Mouse (Mus musculus): ENCODE results near the gene Tmc5. TPM values are rescaled to one million over a fixed set of nuclear protein-coding genes. Genes with fewer than 3 reads are reported as not detected.

The Tmc5 gene
- not detected for polyA plus RNA-seq (2017; shearing (Covaris generic))

- no peak for ATAC-seq
Measured at GRCm38 (mm10) chr7:118597201-118597600, at the start of gene Tmc5. Gene Tmc5, plus strand, starts transcription at chr7:118597297.

- no peak for ATAC-seq
Measured at GRCm38 (mm10) chr7:118547451-118547850, 49.6 kb upstream of the Tmc5 start.

GRCm38 (mm10) chr7:118553881-118554280, 43.2 kb upstream of the Tmc5 start:
- ATAC-seq = no peak

- no peak for ATAC-seq
Measured at GRCm38 (mm10) chr7:118554290-118554689, 42.8 kb upstream of the Tmc5 start.

- ATAC-seq = no peak
Measured at GRCm38 (mm10) chr7:118569121-118569543, 28.0 kb upstream of the Tmc5 start.

- no peak for ATAC-seq
Measured at GRCm38 (mm10) chr7:118571350-118571749, 25.7 kb upstream of the Tmc5 start.

GRCm38 (mm10) chr7:118572039-118572438, 25.1 kb upstream of the Tmc5 start:
- no peak for ATAC-seq

- ATAC-seq = no peak
Measured at GRCm38 (mm10) chr7:118578269-118578668, 18.8 kb upstream of the Tmc5 start.

- no peak for ATAC-seq
Measured at GRCm38 (mm10) chr7:118579938-118580337, 17.2 kb upstream of the Tmc5 start.

- ATAC-seq = no peak
Measured at GRCm38 (mm10) chr7:118583821-118584220, 13.3 kb upstream of the Tmc5 start.

GRCm38 (mm10) chr7:118584257-118584907, 12.7 kb upstream of the Tmc5 start, which contains the start of gene Tmc7:
Gene Tmc7, minus strand, starts transcription at chr7:118584736.
- ATAC-seq = no peak

- ATAC-seq = no peak
Measured at GRCm38 (mm10) chr7:118584926-118585325, 12.2 kb upstream of the Tmc5 start.

- no peak for ATAC-seq
Measured at GRCm38 (mm10) chr7:118585856-118586255, 11.2 kb upstream of the Tmc5 start.

- ATAC-seq = no peak
Measured at GRCm38 (mm10) chr7:118590726-118591305, 6.3 kb upstream of the Tmc5 start.

GRCm38 (mm10) chr7:118592146-118592545, 5.0 kb upstream of the Tmc5 start:
- no peak for ATAC-seq

GRCm38 (mm10) chr7:118593567-118594407, 3.3 kb upstream of the Tmc5 start:
- no peak for ATAC-seq

GRCm38 (mm10) chr7:118594611-118595010, 2.5 kb upstream of the Tmc5 start:
- no peak for ATAC-seq

- ATAC-seq = peak; percentile 29
Measured at GRCm38 (mm10) chr7:118595228-118595627, 1.9 kb upstream of the Tmc5 start.

GRCm38 (mm10) chr7:118596271-118596670, 826 bp upstream of the Tmc5 start:
- ATAC-seq = no peak

GRCm38 (mm10) chr7:118599954-118600631, 3.0 kb downstream of the Tmc5 start:
- ATAC-seq = no peak

GRCm38 (mm10) chr7:118604842-118605241, 7.7 kb downstream of the Tmc5 start:
- no peak for ATAC-seq

- ATAC-seq = no peak
Measured at GRCm38 (mm10) chr7:118609815-118610214, 12.7 kb downstream of the Tmc5 start.

GRCm38 (mm10) chr7:118610721-118611120, 13.6 kb downstream of the Tmc5 start:
- no peak for ATAC-seq
